Mouse (Mus musculus) heart, adult 18-20 months (tissue): Measurements from ENCODE around the gene Msantd3. TPM values are rescaled to one million over a fixed set of nuclear protein-coding genes. Genes with fewer than 3 reads are reported as not detected.

Experiments
- DNase-seq, 2 experiments: peaks; one replicate each; pipeline ENCODE4 v3.0.0; 2021 to 2022; ENCODE audit warnings: mixed read lengths in 1 of 2
- total RNA-seq, 2 experiments: library from RNA; stranded (reverse); gene quantifications; 2 replicates each; pipeline ENCODE4 v1.2.3; 2021

Gene Msantd3
- total RNA-seq, 2 experiments from 2014 or later: 18.2 to 19.6 TPM

GRCm38 (mm10) chr4:48554132-48554531 is 14.4 kb downstream of the Msantd3 start:
- DNase-seq: no peak

- peak; percentile 32 to 72 for DNase-seq
These were observed 16.0 kb downstream of the Msantd3 start for GRCm38 (mm10) chr4:48555729-48556128.

- DNase-seq: no peak
These were observed 19.9 kb downstream of the Msantd3 start for GRCm38 (mm10) chr4:48559652-48560051.

- no peak for DNase-seq
These were observed 22.1 kb downstream of the Msantd3 start for GRCm38 (mm10) chr4:48561824-48562223.

- no peak for DNase-seq
These were observed 25.2 kb downstream of the Msantd3 start for GRCm38 (mm10) chr4:48564962-48565361.

GRCm38 (mm10) chr4:48576361-48576760 is 36.6 kb downstream of the Msantd3 start:
- DNase-seq: no peak

- no peak for DNase-seq
These were observed 38.1 kb downstream of the Msantd3 start for GRCm38 (mm10) chr4:48577831-48578230.

GRCm38 (mm10) chr4:48578399-48578798 is 38.7 kb downstream of the Msantd3 start:
- DNase-seq: peak; percentile 52 to 64

GRCm38 (mm10) chr4:48579475-48580110 is 39.9 kb downstream of the Msantd3 start:
- DNase-seq: no peak

GRCm38 (mm10) chr4:48581201-48581600 is 41.5 kb downstream of the Msantd3 start:
- DNase-seq: no peak

- DNase-seq: no peak
These were observed 42.3 kb downstream of the Msantd3 start for GRCm38 (mm10) chr4:48581993-48582392.

- DNase-seq: no peak
These were observed 43.2 kb downstream of the Msantd3 start for GRCm38 (mm10) chr4:48582941-48583340.

- peak in 1 of 2 experiments; percentile 27 for DNase-seq
These were observed 44.9 kb downstream of the Msantd3 start, which contains the start of gene Tmeff1 for GRCm38 (mm10) chr4:48584421-48585240. Gene Tmeff1, plus strand, starts transcription at chr4:48585174.

GRCm38 (mm10) chr4:48585241-48586098 is 45.7 kb downstream of the Msantd3 start:
- DNase-seq: peak; percentile 19 to 24

- peak in 1 of 2 experiments; percentile 25 for DNase-seq
These were observed 46.5 kb downstream of the Msantd3 start for GRCm38 (mm10) chr4:48586099-48586821.

- no peak for DNase-seq
These were observed 47.8 kb downstream of the Msantd3 start for GRCm38 (mm10) chr4:48587526-48587925.

GRCm38 (mm10) chr4:48588576-48588975 is 48.8 kb downstream of the Msantd3 start:
- no peak for DNase-seq

- DNase-seq: no peak
These were observed 51.1 kb downstream of the Msantd3 start for GRCm38 (mm10) chr4:48590862-48591261.

- DNase-seq: no peak
These were observed 51.7 kb downstream of the Msantd3 start for GRCm38 (mm10) chr4:48591390-48591789.

- DNase-seq: no peak
These were observed 52.6 kb downstream of the Msantd3 start for GRCm38 (mm10) chr4:48592328-48592727.

GRCm38 (mm10) chr4:48592844-48593243 is 53.1 kb downstream of the Msantd3 start:
- DNase-seq: no peak

GRCm38 (mm10) chr4:48596111-48596510 is 56.4 kb downstream of the Msantd3 start:
- DNase-seq: no peak
